Mouse (Mus musculus): ENCODE data around the gene Orc2. TPM values are rescaled to one million over a fixed set of nuclear protein-coding genes. Genes with fewer than 3 reads are reported as not detected.

Gene Orc2
- polyA plus RNA-seq, 2 experiments = 23.5 to 29.4 TPM

GRCm38 (mm10) chr1:58498758-58499157 is 6.2 kb downstream of the Orc2 start:
- Histone ChIP-seq H3K4me2 (replicated peaks; ENCODE audit: low read depth, low read length, severe bottlenecking) (no peak overlapping the region), H3K27me3 (ENCODE audit: control insufficient read depth, insufficient read depth, low read length) (no peaks in the 10 kb centered on the region), H3K9me3 (ENCODE audit: control insufficient read depth, low read length) (no peaks in the 10 kb centered on the region), H3K4me1 (ENCODE audit: control insufficient read depth, insufficient read depth, low read length) (peaks cover 5% of the 10 kb centered on the region), H3K36me3 (ENCODE audit: control insufficient read depth, insufficient read depth, low read length) (peaks cover 48% of the 10 kb centered on the region), H3K9ac (ENCODE audit: low read depth, low read length, severe bottlenecking) (no peak overlapping the region), H3K27ac (replicated peaks; ENCODE audit: low read depth, low read length) (no peak overlapping the region), H3K4me3 (replicated peaks; ENCODE audit: low read length) (no peak overlapping the region)
- 95% methylated on average over 1 of the region's 1 CpGs for WGBS
- ATAC-seq (ENCODE audit: low FRiP score, low read depth) = no peak
- no peak for TF ChIP-seq POLR2A (IDR thresholded peaks at IDR 0.05; ENCODE audit: borderline replicate concordance, extremely low read depth, insufficient read depth, insufficient read length)
- no peak for DNase-seq (ENCODE audit: low spot score)

DNA sequence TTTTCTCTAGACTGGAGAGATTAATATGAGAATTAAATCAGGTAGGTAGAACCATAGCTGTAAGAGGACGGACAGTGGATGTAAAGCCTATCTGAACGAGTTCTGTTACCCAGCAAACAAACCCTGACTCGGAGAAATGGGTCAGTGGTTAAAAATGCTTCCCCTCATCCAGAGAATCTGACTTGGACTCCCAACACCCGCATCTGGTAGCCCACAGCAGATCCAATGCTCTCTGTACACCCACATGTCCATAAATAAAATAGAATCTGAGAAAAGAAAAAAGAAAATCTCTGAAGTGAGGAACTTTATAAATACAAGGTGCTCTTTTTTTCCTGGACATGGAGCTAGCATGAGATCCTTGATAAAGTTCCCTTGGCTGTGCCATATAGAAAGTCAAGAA is 7.2 kb downstream of the Orc2 start:
- ATAC-seq (ENCODE audit: low FRiP score, low read depth) (no peak), DNase-seq (ENCODE audit: low spot score) (no peak)
- Histone ChIP-seq H3K36me3 (ENCODE audit: control insufficient read depth, insufficient read depth, low read length) (peaks cover 55% of the 10 kb centered on the region), H3K27ac (replicated peaks; ENCODE audit: low read depth, low read length) (no peak overlapping the region), H3K27me3 (ENCODE audit: control insufficient read depth, insufficient read depth, low read length) (no peaks in the 10 kb centered on the region), H3K4me1 (ENCODE audit: control insufficient read depth, insufficient read depth, low read length) (no peaks in the 10 kb centered on the region), H3K4me3 (replicated peaks; ENCODE audit: low read length) (no peak overlapping the region), H3K9me3 (ENCODE audit: control insufficient read depth, low read length) (no peaks in the 10 kb centered on the region), H3K9ac (ENCODE audit: low read depth, low read length, severe bottlenecking) (no peak overlapping the region), H3K4me2 (replicated peaks; ENCODE audit: low read depth, low read length, severe bottlenecking) (no peak overlapping the region)
- WGBS = 92% methylated on average over 4 of the region's 4 CpGs
- no peak for TF ChIP-seq POLR2A (IDR thresholded peaks at IDR 0.05; ENCODE audit: borderline replicate concordance, extremely low read depth, insufficient read depth, insufficient read length)

DNA sequence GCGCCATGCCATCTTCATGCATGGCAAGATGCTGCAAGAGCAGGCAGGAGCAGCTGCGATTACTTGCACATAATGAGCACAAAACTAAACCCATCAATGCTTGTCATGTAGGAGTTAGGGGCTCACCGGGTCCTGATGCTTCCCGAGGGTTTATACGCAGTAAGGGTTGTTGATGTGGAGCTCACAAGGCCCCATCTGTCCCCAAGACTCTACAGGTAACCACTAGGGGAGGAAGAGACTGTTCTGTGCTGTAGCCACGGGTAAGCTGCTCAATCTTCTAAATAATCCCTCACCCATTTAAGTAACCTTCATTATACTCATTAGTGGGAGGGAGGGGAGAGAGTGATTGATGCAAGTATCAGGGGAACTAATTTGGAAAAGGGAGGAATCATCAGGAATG is 9.3 kb downstream of the Orc2 start:
- no peaks in the 10 kb centered on the region for H3K9me3 ChIP-seq (ENCODE audit: control insufficient read depth, low read length)
- no peak for DNase-seq (ENCODE audit: low spot score)

DNA sequence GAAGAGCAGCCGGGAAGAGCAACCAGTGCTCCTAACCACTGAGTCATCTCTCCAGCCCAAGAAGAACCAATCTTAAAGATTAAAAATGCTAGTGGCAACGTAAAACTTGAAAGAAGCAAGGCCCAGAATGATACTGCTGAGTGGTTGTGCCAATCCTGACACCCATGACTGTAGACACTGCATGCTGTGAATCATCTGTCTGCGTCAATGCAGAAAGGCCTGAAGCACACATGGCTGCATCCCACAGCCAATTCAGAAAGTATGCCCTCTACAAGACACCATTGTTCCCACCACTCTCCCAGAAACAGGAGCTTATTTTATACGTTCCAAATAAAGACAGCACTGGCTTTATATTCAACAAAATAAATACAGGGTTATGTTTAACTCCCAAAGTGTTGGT is 22.3 kb downstream of the Orc2 start:
- 92% methylated on average over 4 of the region's 4 CpGs for WGBS
- no peak for ATAC-seq (ENCODE audit: low FRiP score, low read depth)
- Histone ChIP-seq H3K9ac (ENCODE audit: low read depth, low read length, severe bottlenecking) (no peak overlapping the region), H3K4me2 (replicated peaks; ENCODE audit: low read depth, low read length, severe bottlenecking) (no peak overlapping the region), H3K36me3 (ENCODE audit: control insufficient read depth, insufficient read depth, low read length) (peaks cover 57% of the 10 kb centered on the region), H3K4me3 (replicated peaks; ENCODE audit: low read length) (no peak overlapping the region), H3K27ac (replicated peaks; ENCODE audit: low read depth, low read length) (no peak overlapping the region), H3K9me3 (ENCODE audit: control insufficient read depth, low read length) (no peaks in the 10 kb centered on the region), H3K27me3 (ENCODE audit: control insufficient read depth, insufficient read depth, low read length) (no peaks in the 10 kb centered on the region), H3K4me1 (ENCODE audit: control insufficient read depth, insufficient read depth, low read length) (no peaks in the 10 kb centered on the region)
- no peak for TF ChIP-seq POLR2A (IDR thresholded peaks at IDR 0.05; ENCODE audit: borderline replicate concordance, extremely low read depth, insufficient read depth, insufficient read length)
- no peak for DNase-seq (ENCODE audit: low spot score)

More for the DNA sequence above, 9.3 kb downstream of the Orc2 start:
- no peak for ATAC-seq (ENCODE audit: low FRiP score, low read depth)
- H3K4me3 ChIP-seq (replicated peaks; ENCODE audit: low read length) = no peak overlapping the region
- 87% methylated on average over 6 of the region's 6 CpGs for WGBS
- H3K27ac ChIP-seq (replicated peaks; ENCODE audit: low read depth, low read length) = no peak overlapping the region
- TF ChIP-seq POLR2A (IDR thresholded peaks at IDR 0.05; ENCODE audit: borderline replicate concordance, extremely low read depth, insufficient read depth, insufficient read length) = no peak
- no peaks in the 10 kb centered on the region for H3K4me1 ChIP-seq (ENCODE audit: control insufficient read depth, insufficient read depth, low read length)
- H3K9ac ChIP-seq (ENCODE audit: low read depth, low read length, severe bottlenecking) = no peak overlapping the region
- no peak overlapping the region for H3K4me2 ChIP-seq (replicated peaks; ENCODE audit: low read depth, low read length, severe bottlenecking)
- H3K27me3 ChIP-seq (ENCODE audit: control insufficient read depth, insufficient read depth, low read length) = no peaks in the 10 kb centered on the region
- H3K36me3 ChIP-seq (ENCODE audit: control insufficient read depth, insufficient read depth, low read length) = peaks cover 72% of the 10 kb centered on the region

GRCm38 (mm10) chr1:58475662-58476061 is 29.2 kb downstream of the Orc2 start:
- H3K9me3 ChIP-seq (ENCODE audit: control insufficient read depth, low read length) = no peaks in the 10 kb centered on the region
- no peak overlapping the region for H3K27ac ChIP-seq (replicated peaks; ENCODE audit: low read depth, low read length)
- no peak for TF ChIP-seq POLR2A (IDR thresholded peaks at IDR 0.05; ENCODE audit: borderline replicate concordance, extremely low read depth, insufficient read depth, insufficient read length)
- H3K4me3 ChIP-seq (replicated peaks; ENCODE audit: low read length) = no peak overlapping the region
- ATAC-seq (ENCODE audit: low FRiP score, low read depth) (no peak), DNase-seq (ENCODE audit: low spot score) (no peak)
- H3K4me1 ChIP-seq (ENCODE audit: control insufficient read depth, insufficient read depth, low read length) = no peaks in the 10 kb centered on the region
- H3K9ac ChIP-seq (ENCODE audit: low read depth, low read length, severe bottlenecking) = no peak overlapping the region
- H3K27me3 ChIP-seq (ENCODE audit: control insufficient read depth, insufficient read depth, low read length) = no peaks in the 10 kb centered on the region
- peaks cover 81% of the 10 kb centered on the region for H3K36me3 ChIP-seq (ENCODE audit: control insufficient read depth, insufficient read depth, low read length)
- 93% methylated on average over 8 of the region's 8 CpGs for WGBS
- no peak overlapping the region for H3K4me2 ChIP-seq (replicated peaks; ENCODE audit: low read depth, low read length, severe bottlenecking)

DNA sequence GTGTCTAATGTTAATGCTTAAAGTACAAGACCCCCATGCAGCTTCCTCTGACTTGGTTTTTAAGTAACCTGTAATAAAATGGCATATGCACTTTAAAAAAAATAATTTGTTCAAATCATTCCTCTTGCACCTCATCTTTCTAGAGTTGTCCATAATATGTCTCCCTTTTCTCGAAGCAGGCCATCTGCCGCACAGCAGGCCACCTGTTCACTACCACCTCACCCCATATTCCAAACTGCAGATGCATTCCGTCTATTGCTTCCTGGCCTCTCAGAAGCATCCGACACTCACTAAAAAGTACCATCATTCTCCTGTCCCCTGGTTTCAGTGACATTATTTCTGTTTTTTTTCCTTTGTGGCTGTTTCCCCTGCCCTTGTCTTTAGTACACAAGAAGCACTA is 39.3 kb downstream of the Orc2 start:
- H3K36me3 ChIP-seq (ENCODE audit: control insufficient read depth, insufficient read depth, low read length) = peaks cover 87% of the 10 kb centered on the region
- no peaks in the 10 kb centered on the region for H3K27me3 ChIP-seq (ENCODE audit: control insufficient read depth, insufficient read depth, low read length)
- no peaks in the 10 kb centered on the region for H3K4me1 ChIP-seq (ENCODE audit: control insufficient read depth, insufficient read depth, low read length)
- no peak overlapping the region for H3K4me3 ChIP-seq (replicated peaks; ENCODE audit: low read length)
- no peak for DNase-seq (ENCODE audit: low spot score)
- no peak for ATAC-seq (ENCODE audit: low FRiP score, low read depth)
- no peaks in the 10 kb centered on the region for H3K9me3 ChIP-seq (ENCODE audit: control insufficient read depth, low read length)
- WGBS = 87% methylated on average over 4 of the region's 4 CpGs
- H3K4me2 ChIP-seq (replicated peaks; ENCODE audit: low read depth, low read length, severe bottlenecking) = no peak overlapping the region
- no peak overlapping the region for H3K9ac ChIP-seq (ENCODE audit: low read depth, low read length, severe bottlenecking)
- no peak for TF ChIP-seq POLR2A (IDR thresholded peaks at IDR 0.05; ENCODE audit: borderline replicate concordance, extremely low read depth, insufficient read depth, insufficient read length)
- no peak overlapping the region for H3K27ac ChIP-seq (replicated peaks; ENCODE audit: low read depth, low read length)
